13 mouse cellular contexts compared by ENCODE assay signal in the genomic region with DNA sequence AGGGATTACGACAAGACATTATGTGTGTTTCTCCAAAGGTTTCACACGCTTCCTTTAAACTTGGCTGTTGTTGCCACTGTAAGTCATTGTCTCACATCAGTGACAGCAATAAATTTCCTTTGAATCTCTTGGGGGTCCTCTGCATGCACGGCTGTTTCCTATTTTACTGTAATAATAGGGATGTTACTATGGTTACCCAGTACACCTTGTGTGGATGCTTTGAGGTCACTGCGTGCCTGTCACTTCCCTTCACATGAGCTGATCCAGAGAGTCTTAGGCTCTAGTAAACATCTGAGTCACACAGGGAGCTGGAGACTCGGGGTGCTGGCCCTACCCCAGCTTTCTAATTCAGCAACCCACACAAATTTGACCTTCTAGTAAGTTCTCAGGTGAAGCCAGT.
A peak's percentile ranks its signal among the peaks of the same experiment; 100 is the strongest.
DNase-seq lines count a peak whose midpoint lies in the region; ATAC-seq and TF ChIP-seq lines count a peak whose summit lies in the region.
"Had no signal": no experiment of that assay in that cellular context is flagged by ENCODE, and none has a peak within 500 bp of the region (broad histone marks: within the 10 kb centered on the region; RNA-seq: fewer than 3 reads in every experiment).

No protein-coding gene starts in this region.

- H3K9me3 ChIP-seq in heart, embryonic 12.5 days (replicated peaks) = no peaks in the 10 kb centered on the region
- no peaks in the 10 kb centered on the region for H3K9me3 ChIP-seq in heart, embryonic 10.5 days
- no peaks in the 10 kb centered on the region for H3K9me3 ChIP-seq in hindbrain, embryonic 14.5 days (ENCODE audit: control insufficient read depth, low read length)
- no peaks in the 10 kb centered on the region for H3K9me3 ChIP-seq in midbrain, postnatal 0 days (ENCODE audit: low read length)
- H3K9me3 ChIP-seq: intestine, embryonic 15.5 days had no signal

- 72% methylated on average over 5 of the region's 5 CpGs for WGBS in heart, embryonic 12.5 days
- 77% methylated on average over 5 of the region's 5 CpGs for WGBS in heart, embryonic 10.5 days
- WGBS in hindbrain, embryonic 14.5 days = 23% methylated on average over 5 of the region's 5 CpGs
- 36% methylated on average over 5 of the region's 5 CpGs for WGBS in midbrain, postnatal 0 days

- no peak for DNase-seq in heart, embryonic 10.5 days (ENCODE audit: low spot score)
- no peak for DNase-seq in left cerebral cortex, adult 2 months (ENCODE audit: extremely low spot score in 1 of 2, low spot score in 2 of 2)
- no peak for DNase-seq in left cerebral cortex, adult 11 months (ENCODE audit: low spot score)
- peak; percentile 39 for DNase-seq in hindbrain, embryonic 14.5 days (ENCODE audit: low spot score)
- peak; percentile 58 for DNase-seq in midbrain, postnatal 0 days (ENCODE audit: low spot score)
- DNase-seq in embryo, embryonic 11 days = no peak
- DNase-seq: cerebellum, adult 11-12 months; gastrocnemius, postnatal 25 days; kidney, postnatal 4 days; thymus, postnatal 36 days had no signal

- no peak for TF ChIP-seq CTCF in left cerebral cortex, adult 2 months (IDR thresholded peaks at IDR 0.05)
- TF ChIP-seq CTCF in midbrain, postnatal 0 days (IDR thresholded peaks at IDR 0.05) = no peak

- ATAC-seq in heart, embryonic 12.5 days (ENCODE audit: insufficient number of reproducible peaks, low FRiP score) = no peak
- ATAC-seq in hindbrain, embryonic 14.5 days (ENCODE audit: low FRiP score) = 0 out of 2 replicates have a peak, but pooled peaks have one; percentile 43
- peak; percentile 79 for ATAC-seq in midbrain, postnatal 0 days (ENCODE audit: low FRiP score)
- ATAC-seq: intestine, embryonic 15.5 days had no signal

- no peaks in the 10 kb centered on the region for H3K27me3 ChIP-seq in heart, embryonic 12.5 days (replicated peaks)
- H3K27me3 ChIP-seq in heart, embryonic 10.5 days (ENCODE audit: insufficient read depth, poor library complexity, severe bottlenecking) = no peaks in the 10 kb centered on the region
- H3K27me3 ChIP-seq in hindbrain, embryonic 14.5 days (ENCODE audit: control insufficient read depth, insufficient read depth, low read length) = no peaks in the 10 kb centered on the region
- no peaks in the 10 kb centered on the region for H3K27me3 ChIP-seq in midbrain, postnatal 0 days (ENCODE audit: insufficient read depth, low read length)
- H3K27me3 ChIP-seq: intestine, embryonic 15.5 days had no signal

- peak overlapping the region; percentile 10; the same call in 1 of the 2 replicates for H3K27ac ChIP-seq in heart, embryonic 12.5 days (ENCODE audit: poor library complexity, severe bottlenecking)
- H3K27ac ChIP-seq in heart, embryonic 10.5 days = no peak overlapping the region
- peak overlapping the region; percentile 32; the same call in 1 of the 2 replicates for H3K27ac ChIP-seq in left cerebral cortex, adult 2 months
- peak overlapping the region; percentile 33; the same call in 1 of the 2 replicates for H3K27ac ChIP-seq in hindbrain, embryonic 14.5 days
- H3K27ac ChIP-seq in midbrain, postnatal 0 days (ENCODE audit: low read depth, low read length) = no peak overlapping the region
- H3K27ac ChIP-seq: intestine, embryonic 15.5 days; stomach, postnatal 0 days had no signal

- intact Hi-C loops in left cerebral cortex, adult 2 months (cut with DNase I) = no loop called here

- no peak overlapping the region for H3K9ac ChIP-seq in heart, embryonic 12.5 days
- no peak overlapping the region for H3K9ac ChIP-seq in hindbrain, embryonic 14.5 days
- no peak overlapping the region for H3K9ac ChIP-seq in midbrain, postnatal 0 days (replicated peaks; ENCODE audit: low read length, poor library complexity, severe bottlenecking)
- H3K9ac ChIP-seq: intestine, embryonic 15.5 days had no signal

- peaks cover 80% of the 10 kb centered on the region for H3K4me1 ChIP-seq in heart, embryonic 12.5 days (replicated peaks)
- peaks cover 42% of the 10 kb centered on the region for H3K4me1 ChIP-seq in heart, embryonic 10.5 days
- H3K4me1 ChIP-seq in hindbrain, embryonic 14.5 days (replicated peaks; ENCODE audit: control insufficient read depth, insufficient read depth, low read length) = peaks cover 14% of the 10 kb centered on the region
- no peaks in the 10 kb centered on the region for H3K4me1 ChIP-seq in midbrain, postnatal 0 days (ENCODE audit: insufficient read depth, low read length)
- H3K4me1 ChIP-seq: intestine, embryonic 15.5 days had no signal

- H3K36me3 ChIP-seq in heart, embryonic 12.5 days = peaks cover 91% of the 10 kb centered on the region
- H3K36me3 ChIP-seq in heart, embryonic 10.5 days = peaks cover 87% of the 10 kb centered on the region
- H3K36me3 ChIP-seq in hindbrain, embryonic 14.5 days (replicated peaks; ENCODE audit: control insufficient read depth, insufficient read depth) = no peaks in the 10 kb centered on the region
- H3K36me3 ChIP-seq in midbrain, postnatal 0 days (ENCODE audit: insufficient read depth, low read length) = no peaks in the 10 kb centered on the region

- no peak overlapping the region for H3K4me3 ChIP-seq in heart, embryonic 12.5 days
- no peak overlapping the region for H3K4me3 ChIP-seq in heart, embryonic 10.5 days
- H3K4me3 ChIP-seq in left cerebral cortex, adult 2 months = no peak overlapping the region
- no peak overlapping the region for H3K4me3 ChIP-seq in hindbrain, embryonic 14.5 days (replicated peaks; ENCODE audit: low read length)
- no peak overlapping the region for H3K4me3 ChIP-seq in midbrain, postnatal 0 days (ENCODE audit: low read depth, low read length)
- H3K4me3 ChIP-seq: intestine, embryonic 15.5 days had no signal

- no peak overlapping the region for H3K4me2 ChIP-seq in heart, embryonic 12.5 days
- H3K4me2 ChIP-seq in hindbrain, embryonic 14.5 days (replicated peaks) = no peak overlapping the region
- H3K4me2 ChIP-seq in midbrain, postnatal 0 days (ENCODE audit: low read depth, low read length, poor library complexity, severe bottlenecking) = no peak overlapping the region
- H3K4me2 ChIP-seq: intestine, embryonic 15.5 days had no signal

Comparison
In these comparisons a context has a peak if more than half of its experiments do, and no peak if none do; other contexts are left out.
1. H3K27ac ChIP-seq: peak in heart, embryonic 12.5 days (single experiment), left cerebral cortex, adult 2 months (single experiment) and hindbrain, embryonic 14.5 days (single experiment); none in heart, embryonic 10.5 days (single experiment) and midbrain, postnatal 0 days (single experiment).
2. DNase-seq: peak in hindbrain, embryonic 14.5 days (single experiment) and midbrain, postnatal 0 days (single experiment); none in heart, embryonic 10.5 days (single experiment), left cerebral cortex, adult 2 months (0 of 2), left cerebral cortex, adult 11 months (single experiment) and embryo, embryonic 11 days (single experiment).